Comparison of ENCODE assay signal across 12 mouse cellular contexts in genomic region chrX:130044525-130044924, GRCm38 (mm10).
"Had no signal": no experiment of that assay in that cellular context is flagged by ENCODE, and none has a peak within 500 bp of the region (broad histone marks: within the 10 kb centered on the region; RNA-seq: fewer than 3 reads in every experiment).

No protein-coding gene starts in this region.

- H3K27ac ChIP-seq: kidney, embryonic 15.5 days; liver, embryonic 15.5 days; lung, embryonic 15.5 days; midbrain, embryonic 12.5 days had no signal

- ATAC-seq: midbrain, embryonic 16.5 days had no signal

- DNase-seq: kidney, adult 2 months; kidney, postnatal 14 days; left cerebral cortex, postnatal 4 days; lung, postnatal 14 days; right cerebral cortex, adult 18-20 months; right cerebral cortex, postnatal 25 days; thymus, postnatal 36 days had no signal

- H3K9me3 ChIP-seq: kidney, embryonic 15.5 days; liver, embryonic 15.5 days; lung, embryonic 15.5 days; midbrain, embryonic 12.5 days had no signal

- H3K36me3 ChIP-seq: kidney, embryonic 15.5 days; liver, embryonic 15.5 days; lung, embryonic 15.5 days; midbrain, embryonic 12.5 days had no signal

- H3K4me2 ChIP-seq: kidney, embryonic 15.5 days; liver, embryonic 15.5 days; lung, embryonic 15.5 days; midbrain, embryonic 12.5 days had no signal

- H3K4me1 ChIP-seq: kidney, embryonic 15.5 days; liver, embryonic 15.5 days; lung, embryonic 15.5 days; midbrain, embryonic 12.5 days had no signal

- H3K9ac ChIP-seq: kidney, embryonic 15.5 days; liver, embryonic 15.5 days; lung, embryonic 15.5 days; midbrain, embryonic 12.5 days had no signal

- H3K27me3 ChIP-seq: kidney, embryonic 15.5 days; liver, embryonic 15.5 days; lung, embryonic 15.5 days; midbrain, embryonic 12.5 days had no signal

- H3K4me3 ChIP-seq: kidney, embryonic 15.5 days; liver, embryonic 15.5 days; lung, embryonic 15.5 days; midbrain, embryonic 12.5 days had no signal
